Mouse (Mus musculus): ENCODE data around the gene Tlk2. TPM values are rescaled to one million over a fixed set of nuclear protein-coding genes. Genes with fewer than 3 reads are reported as not detected.

The Tlk2 gene
- polyA plus RNA-seq, 1 experiment: 140 TPM

DNA sequence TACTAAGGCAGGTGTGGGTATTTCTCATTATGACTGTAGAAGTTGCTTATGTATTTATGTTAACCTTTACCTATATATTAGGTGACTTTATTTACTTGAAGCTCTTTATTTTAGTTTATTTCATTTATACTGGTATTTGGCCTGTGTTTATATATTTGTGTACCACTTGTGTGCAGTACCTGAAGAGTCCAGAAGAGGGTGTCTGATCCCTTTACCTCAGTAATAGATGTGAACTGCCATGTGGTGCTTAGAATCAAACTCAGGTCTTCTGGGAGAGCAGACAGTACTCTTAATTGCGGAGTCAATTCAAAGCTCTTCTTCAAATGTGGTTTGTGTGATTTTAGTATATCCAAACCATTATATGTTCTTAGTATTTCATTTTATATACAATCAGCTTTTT lies 35.6 kb downstream of the Tlk2 start:
- H3K9me3 ChIP-seq (replicated peaks; ENCODE audit: control insufficient read depth, insufficient read depth, low read length, poor library complexity, severe bottlenecking): no peaks in the 10 kb centered on the region
- no peak overlapping the region for H3K9ac ChIP-seq (ENCODE audit: low read depth, poor library complexity, severe bottlenecking)
- peaks cover 13% of the 10 kb centered on the region for H3K36me3 ChIP-seq (ENCODE audit: control insufficient read depth, insufficient read depth, low read length, poor library complexity, severe bottlenecking)
- TF ChIP-seq EP300 (IDR thresholded peaks at IDR 0.05; ENCODE audit: insufficient read depth, low read depth, low read length): no peak
- TF ChIP-seq CTCF (IDR thresholded peaks at IDR 0.05; ENCODE audit: low read depth, low read length): no peak
- H3K4me1 ChIP-seq (ENCODE audit: control insufficient read depth, insufficient read depth, low read length): no peaks in the 10 kb centered on the region
- no peak overlapping the region for H3K4me3 ChIP-seq (ENCODE audit: low read depth, low read length)
- no peak overlapping the region for H3K27ac ChIP-seq (ENCODE audit: insufficient read depth, low read length)
- H3K27me3 ChIP-seq (ENCODE audit: control insufficient read depth, insufficient read depth, low read length, poor library complexity, severe bottlenecking): no peaks in the 10 kb centered on the region

DNA sequence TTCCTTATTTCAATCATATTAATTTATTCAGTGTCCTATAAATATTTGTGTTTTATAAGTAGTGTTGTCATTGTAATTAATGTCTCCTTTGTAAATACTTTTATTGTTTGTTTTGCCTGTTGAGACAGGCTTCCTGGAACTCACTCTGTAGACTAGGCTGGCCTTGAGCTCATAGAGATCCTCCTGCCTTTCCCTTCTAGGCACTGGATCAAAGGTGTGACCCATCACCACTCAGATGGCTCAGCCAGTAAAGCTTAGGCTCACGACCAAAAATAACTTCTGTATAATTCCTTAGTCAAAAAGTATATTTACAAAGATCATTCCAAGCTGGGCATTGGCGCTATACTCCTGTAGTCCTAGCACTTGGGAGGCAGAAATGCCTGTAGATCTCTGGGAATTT lies 39.2 kb downstream of the Tlk2 start:
- Histone ChIP-seq H3K27me3 (ENCODE audit: control insufficient read depth, insufficient read depth, low read length, poor library complexity, severe bottlenecking) (no peaks in the 10 kb centered on the region), H3K36me3 (ENCODE audit: control insufficient read depth, insufficient read depth, low read length, poor library complexity, severe bottlenecking) (peaks cover 12% of the 10 kb centered on the region)
- TF ChIP-seq CTCF (IDR thresholded peaks at IDR 0.05; ENCODE audit: low read depth, low read length) (no peak), EP300 (IDR thresholded peaks at IDR 0.05; ENCODE audit: insufficient read depth, low read depth, low read length) (no peak), POLR2A (IDR thresholded peaks at IDR 0.05; ENCODE audit: insufficient read depth, low read length) (no peak)

DNA sequence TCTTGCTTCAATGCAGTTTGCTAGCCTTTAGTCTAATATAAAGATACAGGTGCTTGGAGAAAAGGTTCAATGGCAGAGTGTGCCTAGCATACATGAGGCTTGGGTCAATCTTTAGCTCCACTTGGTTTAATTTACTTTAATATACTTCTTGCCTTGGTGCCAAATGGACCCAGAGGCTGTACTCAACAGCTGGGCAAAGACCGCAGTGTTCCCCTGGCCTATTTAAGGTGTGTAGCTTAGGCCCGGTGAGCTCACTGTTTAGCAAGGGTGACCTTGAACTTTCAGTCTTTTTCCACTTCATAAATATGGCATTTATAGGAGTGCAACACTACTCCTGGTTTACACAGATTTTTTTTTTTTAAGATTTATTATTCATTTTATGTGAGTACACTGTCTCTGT lies 55.9 kb downstream of the Tlk2 start:
- Histone ChIP-seq H3K27ac (ENCODE audit: insufficient read depth, low read length) (no peak overlapping the region), H3K9ac (ENCODE audit: low read depth, poor library complexity, severe bottlenecking) (no peak overlapping the region), H3K9me3 (replicated peaks; ENCODE audit: control insufficient read depth, insufficient read depth, low read length, poor library complexity, severe bottlenecking) (no peaks in the 10 kb centered on the region), H3K4me3 (ENCODE audit: low read depth, low read length) (no peak overlapping the region), H3K27me3 (ENCODE audit: control insufficient read depth, insufficient read depth, low read length, poor library complexity, severe bottlenecking) (no peaks in the 10 kb centered on the region), H3K4me1 (ENCODE audit: control insufficient read depth, insufficient read depth, low read length) (no peaks in the 10 kb centered on the region), H3K36me3 (ENCODE audit: control insufficient read depth, insufficient read depth, low read length, poor library complexity, severe bottlenecking) (peaks cover 4% of the 10 kb centered on the region; the same call in 1 of the 2 replicates)
- TF ChIP-seq POLR2A (IDR thresholded peaks at IDR 0.05; ENCODE audit: insufficient read depth, low read length): no peak
- TF ChIP-seq EP300 (IDR thresholded peaks at IDR 0.05; ENCODE audit: insufficient read depth, low read depth, low read length): no peak
- no peak for TF ChIP-seq CTCF (IDR thresholded peaks at IDR 0.05; ENCODE audit: low read depth, low read length)

More for the DNA sequence above, 39.2 kb downstream of the Tlk2 start:
- no peak overlapping the region for H3K4me3 ChIP-seq (ENCODE audit: low read depth, low read length)
- H3K4me1 ChIP-seq (ENCODE audit: control insufficient read depth, insufficient read depth, low read length): no peaks in the 10 kb centered on the region
- no peaks in the 10 kb centered on the region for H3K9me3 ChIP-seq (replicated peaks; ENCODE audit: control insufficient read depth, insufficient read depth, low read length, poor library complexity, severe bottlenecking)
- no peak overlapping the region for H3K9ac ChIP-seq (ENCODE audit: low read depth, poor library complexity, severe bottlenecking)
- H3K27ac ChIP-seq (ENCODE audit: insufficient read depth, low read length): no peak overlapping the region

DNA sequence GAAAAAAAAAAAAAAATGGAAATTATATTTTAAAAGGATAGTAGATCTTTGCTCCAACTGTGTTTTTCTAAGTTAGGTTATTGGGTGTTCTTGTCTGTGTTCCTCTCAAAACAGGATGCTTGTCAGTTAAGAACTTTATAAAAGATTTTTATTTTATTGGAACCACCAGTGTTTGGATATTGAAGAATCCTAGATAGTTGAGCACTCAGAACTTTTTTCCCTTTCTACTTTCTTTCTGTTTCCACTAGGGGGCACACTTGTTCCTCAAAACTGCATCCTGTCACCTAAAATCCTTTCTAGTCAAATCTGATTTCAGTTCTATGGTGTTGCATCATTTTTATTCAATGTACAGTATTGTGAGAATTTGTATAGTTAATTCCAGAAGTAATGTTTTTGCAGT lies 62.4 kb downstream of the Tlk2 start:
- no peak overlapping the region for H3K9ac ChIP-seq (ENCODE audit: low read depth, poor library complexity, severe bottlenecking)
- no peaks in the 10 kb centered on the region for H3K4me1 ChIP-seq (ENCODE audit: control insufficient read depth, insufficient read depth, low read length)
- H3K4me3 ChIP-seq (ENCODE audit: low read depth, low read length): no peak overlapping the region
- TF ChIP-seq EP300 (IDR thresholded peaks at IDR 0.05; ENCODE audit: insufficient read depth, low read depth, low read length): no peak
- TF ChIP-seq POLR2A (IDR thresholded peaks at IDR 0.05; ENCODE audit: insufficient read depth, low read length): no peak
- TF ChIP-seq CTCF (IDR thresholded peaks at IDR 0.05; ENCODE audit: low read depth, low read length): peak; percentile 6
- H3K36me3 ChIP-seq (ENCODE audit: control insufficient read depth, insufficient read depth, low read length, poor library complexity, severe bottlenecking): peaks cover 33% of the 10 kb centered on the region
- no peaks in the 10 kb centered on the region for H3K27me3 ChIP-seq (ENCODE audit: control insufficient read depth, insufficient read depth, low read length, poor library complexity, severe bottlenecking)
- H3K27ac ChIP-seq (ENCODE audit: insufficient read depth, low read length): no peak overlapping the region
- H3K9me3 ChIP-seq (replicated peaks; ENCODE audit: control insufficient read depth, insufficient read depth, low read length, poor library complexity, severe bottlenecking): no peaks in the 10 kb centered on the region

DNA sequence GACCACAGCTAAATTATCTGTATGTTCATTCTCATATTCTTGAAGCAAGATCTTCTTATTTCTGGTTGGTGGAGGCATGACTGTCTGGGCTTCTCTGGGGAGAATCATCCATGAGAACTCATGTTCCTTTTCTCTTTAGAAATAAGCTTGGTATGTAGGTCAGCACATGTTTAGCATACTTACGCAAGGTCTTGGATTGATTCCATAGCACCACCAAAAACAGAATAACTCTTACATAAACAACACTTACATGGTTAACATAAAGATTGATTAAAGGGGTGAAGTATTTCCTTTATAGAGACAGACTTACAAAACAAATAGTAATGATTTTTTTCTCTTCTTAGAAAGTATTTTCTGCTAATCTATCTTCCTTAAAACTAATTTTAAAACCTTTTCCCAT lies 67.8 kb downstream of the Tlk2 start:
- H3K9ac ChIP-seq (ENCODE audit: low read depth, poor library complexity, severe bottlenecking): no peak overlapping the region
- no peaks in the 10 kb centered on the region for H3K4me1 ChIP-seq (ENCODE audit: control insufficient read depth, insufficient read depth, low read length)
- H3K4me3 ChIP-seq (ENCODE audit: low read depth, low read length): no peak overlapping the region
- H3K27me3 ChIP-seq (ENCODE audit: control insufficient read depth, insufficient read depth, low read length, poor library complexity, severe bottlenecking): no peaks in the 10 kb centered on the region
- no peaks in the 10 kb centered on the region for H3K9me3 ChIP-seq (replicated peaks; ENCODE audit: control insufficient read depth, insufficient read depth, low read length, poor library complexity, severe bottlenecking)
- H3K36me3 ChIP-seq (ENCODE audit: control insufficient read depth, insufficient read depth, low read length, poor library complexity, severe bottlenecking): peaks cover 62% of the 10 kb centered on the region
- no peak for TF ChIP-seq EP300 (IDR thresholded peaks at IDR 0.05; ENCODE audit: insufficient read depth, low read depth, low read length)
- H3K27ac ChIP-seq (ENCODE audit: insufficient read depth, low read length): no peak overlapping the region

DNA sequence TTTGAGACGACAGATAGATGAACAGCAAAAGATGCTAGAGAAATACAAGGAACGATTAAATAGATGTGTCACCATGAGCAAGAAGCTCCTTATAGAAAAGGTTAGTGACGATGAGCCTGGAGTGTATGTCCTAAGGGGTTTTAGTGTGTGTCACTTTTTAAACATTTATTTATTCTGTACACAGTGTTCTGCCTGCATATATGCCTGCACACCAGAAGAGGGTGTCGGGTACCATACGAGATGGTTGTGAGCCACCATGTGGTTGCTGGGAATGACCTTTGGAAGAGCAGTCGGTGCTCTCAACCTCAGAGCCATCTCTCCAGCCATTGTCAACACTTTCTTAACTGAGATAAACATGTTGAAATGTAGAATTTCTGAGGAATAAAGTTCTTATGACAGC lies 68.2 kb downstream of the Tlk2 start:
- TF ChIP-seq EP300 (IDR thresholded peaks at IDR 0.05; ENCODE audit: insufficient read depth, low read depth, low read length) (no peak), POLR2A (IDR thresholded peaks at IDR 0.05; ENCODE audit: insufficient read depth, low read length) (no peak), CTCF (IDR thresholded peaks at IDR 0.05; ENCODE audit: low read depth, low read length) (no peak)
- Histone ChIP-seq H3K27ac (ENCODE audit: insufficient read depth, low read length) (no peak overlapping the region), H3K4me3 (ENCODE audit: low read depth, low read length) (no peak overlapping the region), H3K9me3 (replicated peaks; ENCODE audit: control insufficient read depth, insufficient read depth, low read length, poor library complexity, severe bottlenecking) (no peaks in the 10 kb centered on the region), H3K36me3 (ENCODE audit: control insufficient read depth, insufficient read depth, low read length, poor library complexity, severe bottlenecking) (peaks cover 62% of the 10 kb centered on the region), H3K9ac (ENCODE audit: low read depth, poor library complexity, severe bottlenecking) (no peak overlapping the region), H3K27me3 (ENCODE audit: control insufficient read depth, insufficient read depth, low read length, poor library complexity, severe bottlenecking) (no peaks in the 10 kb centered on the region), H3K4me1 (ENCODE audit: control insufficient read depth, insufficient read depth, low read length) (no peaks in the 10 kb centered on the region)

Measured in ES-Bruce4 (cell line).